Mouse (Mus musculus): ENCODE data around the gene Gm11444.

Gm11444 gene

GRCm38 (mm10) chr11:85833761-85834385 is 16.3 kb downstream of the Gm11444 start:
- no peak for TF ChIP-seq GATA4 (IDR thresholded peaks at IDR 0.05; ENCODE audit: insufficient replicate concordance, low read length)

DNA sequence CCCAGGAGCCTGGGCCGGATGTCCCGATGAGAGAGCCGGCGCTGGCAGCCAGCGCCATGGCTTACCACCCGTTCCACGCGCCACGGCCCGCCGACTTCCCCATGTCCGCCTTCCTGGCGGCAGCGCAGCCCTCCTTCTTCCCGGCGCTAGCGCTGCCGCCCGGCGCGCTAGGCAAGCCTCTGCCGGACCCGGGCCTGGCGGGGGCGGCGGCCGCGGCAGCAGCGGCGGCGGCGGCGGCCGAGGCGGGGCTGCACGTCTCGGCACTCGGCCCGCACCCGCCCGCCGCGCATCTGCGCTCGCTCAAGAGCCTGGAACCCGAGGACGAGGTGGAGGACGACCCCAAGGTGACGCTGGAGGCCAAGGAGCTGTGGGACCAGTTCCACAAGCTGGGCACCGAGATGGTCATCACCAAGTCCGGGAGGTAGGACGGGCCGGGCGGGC is 17.0 kb downstream of the Gm11444 start:
- no peak for TF ChIP-seq GATA4 (IDR thresholded peaks at IDR 0.05; ENCODE audit: insufficient replicate concordance, low read length)

GRCm38 (mm10) chr11:85832231-85832924 is 17.8 kb downstream of the Gm11444 start, which contains the start of gene Tbx2:
TSS of gene Tbx2 (plus strand) at chr11:85832551.
- TF ChIP-seq GATA4 (IDR thresholded peaks at IDR 0.05; ENCODE audit: insufficient replicate concordance, low read length): peak; percentile 56; the same call in 1 of the 2 replicates

- no peak for TF ChIP-seq GATA4 (IDR thresholded peaks at IDR 0.05; ENCODE audit: insufficient replicate concordance, low read length)
Observed at GRCm38 (mm10) chr11:85831656-85832230, 18.4 kb downstream of the Gm11444 start.

DNA sequence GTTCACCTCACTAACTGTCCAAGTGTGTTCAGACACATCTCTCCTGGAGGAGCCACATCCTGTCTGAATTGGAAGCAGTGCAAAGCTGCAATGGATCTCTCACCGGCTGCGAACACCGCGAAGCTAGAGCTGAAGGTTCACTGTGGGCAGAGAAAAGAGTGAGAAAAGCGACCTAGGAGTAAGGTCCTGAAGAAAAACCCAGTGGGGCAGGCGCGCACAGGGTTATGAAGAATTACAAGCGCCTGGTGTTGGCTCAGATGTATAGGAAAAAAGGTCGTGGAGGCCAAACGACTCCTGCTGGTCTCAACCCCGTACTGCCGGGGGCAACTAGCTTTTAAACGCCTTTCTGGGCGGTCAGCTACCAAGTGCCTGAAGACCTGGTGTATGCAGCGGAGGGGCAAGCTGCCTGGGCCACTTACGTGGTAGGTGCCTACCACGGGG is 19.2 kb downstream of the Gm11444 start:
- TF ChIP-seq GATA4 (IDR thresholded peaks at IDR 0.05; ENCODE audit: insufficient replicate concordance, low read length): no peak

DNA sequence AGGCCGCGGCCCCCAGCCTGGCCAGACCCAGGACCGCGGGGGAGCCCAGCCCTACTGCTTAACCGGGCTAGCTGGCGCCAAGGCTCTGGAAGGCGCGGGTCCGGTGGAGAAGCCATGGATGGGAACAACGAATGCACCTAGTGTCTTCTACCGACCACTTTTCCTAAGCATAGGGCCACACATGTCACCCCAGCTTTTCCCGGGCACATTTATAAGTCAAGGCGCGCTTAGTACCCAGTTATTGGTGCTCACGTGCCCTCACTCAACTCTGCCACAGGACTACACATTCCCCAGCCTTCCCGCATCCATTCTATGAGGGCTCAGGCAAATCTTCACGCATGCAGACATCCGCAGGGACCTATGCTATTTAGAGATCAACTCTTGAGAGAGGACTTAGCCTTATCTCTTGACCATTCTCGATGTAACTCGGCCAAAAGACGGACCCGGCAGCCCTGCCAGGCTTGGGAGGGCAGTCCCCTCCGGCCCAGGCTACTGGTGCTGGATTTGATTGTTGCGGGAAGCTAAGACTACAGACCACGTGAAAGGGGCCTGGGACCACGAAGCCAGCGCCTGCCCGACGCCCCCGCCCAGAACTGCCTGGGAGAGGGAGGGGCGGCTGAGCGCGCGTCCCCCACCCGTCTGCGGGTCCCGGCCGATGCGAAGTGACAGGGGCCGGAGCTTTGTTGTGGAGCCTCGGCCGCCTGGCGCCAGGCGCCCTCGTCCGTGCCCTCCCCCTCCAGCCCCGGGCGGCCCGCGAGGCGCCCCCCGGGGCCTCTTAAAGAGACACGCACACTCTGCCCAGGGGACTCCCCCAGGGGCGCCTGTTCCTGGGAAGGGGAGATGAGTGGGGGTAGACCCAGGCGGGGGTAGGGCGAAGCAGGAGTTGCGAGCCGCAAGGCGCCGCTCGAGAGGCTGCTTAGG is 20.4 kb downstream of the Gm11444 start:
- no peak for TF ChIP-seq GATA4 (IDR thresholded peaks at IDR 0.05; ENCODE audit: insufficient replicate concordance, low read length)

DNA sequence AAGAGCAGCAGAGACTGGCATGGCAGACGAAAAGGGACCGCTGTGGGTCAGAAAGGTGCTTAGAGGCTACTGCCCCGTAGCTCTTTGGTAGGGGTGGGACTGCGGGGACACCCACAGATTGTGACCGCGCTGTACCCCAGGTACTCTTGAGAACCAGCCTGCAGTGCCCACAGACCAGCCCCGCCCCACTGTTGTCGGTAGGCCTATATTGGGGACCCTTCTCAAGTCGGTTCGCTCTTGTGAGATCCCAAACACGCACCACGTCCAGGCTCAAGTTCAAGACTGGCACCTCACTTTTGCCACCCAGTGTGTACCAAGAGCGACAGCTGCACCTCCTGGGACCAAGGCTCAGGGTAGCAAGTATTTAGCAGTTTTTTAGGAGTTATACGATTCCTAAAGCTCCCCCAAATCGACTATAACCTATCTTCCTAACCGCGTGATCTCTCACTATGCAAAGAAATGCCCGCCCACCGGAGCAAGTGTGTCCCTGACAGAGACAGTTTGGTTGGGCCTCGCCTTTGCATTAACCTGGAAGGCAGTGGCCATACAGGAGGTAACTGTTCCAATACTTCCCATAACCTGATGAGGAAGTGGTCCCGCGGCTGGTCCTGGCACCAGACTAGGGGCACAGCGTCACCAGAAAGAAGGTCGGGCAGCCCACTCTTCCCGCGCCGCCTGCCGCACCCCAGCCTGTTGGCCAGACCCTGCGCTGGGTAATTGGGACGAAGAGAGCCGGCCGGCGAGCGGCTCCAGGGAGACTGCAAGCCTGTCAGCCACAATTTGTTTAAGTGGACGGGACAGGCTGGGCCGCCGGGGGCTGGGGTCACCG is 21.2 kb downstream of the Gm11444 start:
- no peak for TF ChIP-seq GATA4 (IDR thresholded peaks at IDR 0.05; ENCODE audit: insufficient replicate concordance, low read length)

- TF ChIP-seq GATA4 (IDR thresholded peaks at IDR 0.05; ENCODE audit: insufficient replicate concordance, low read length): no peak
Observed at GRCm38 (mm10) chr11:85827342-85827741, 22.8 kb downstream of the Gm11444 start.

GRCm38 (mm10) chr11:85825823-85826222 is 24.3 kb downstream of the Gm11444 start:
- TF ChIP-seq GATA4 (IDR thresholded peaks at IDR 0.05; ENCODE audit: insufficient replicate concordance, low read length): peak; percentile 87

DNA sequence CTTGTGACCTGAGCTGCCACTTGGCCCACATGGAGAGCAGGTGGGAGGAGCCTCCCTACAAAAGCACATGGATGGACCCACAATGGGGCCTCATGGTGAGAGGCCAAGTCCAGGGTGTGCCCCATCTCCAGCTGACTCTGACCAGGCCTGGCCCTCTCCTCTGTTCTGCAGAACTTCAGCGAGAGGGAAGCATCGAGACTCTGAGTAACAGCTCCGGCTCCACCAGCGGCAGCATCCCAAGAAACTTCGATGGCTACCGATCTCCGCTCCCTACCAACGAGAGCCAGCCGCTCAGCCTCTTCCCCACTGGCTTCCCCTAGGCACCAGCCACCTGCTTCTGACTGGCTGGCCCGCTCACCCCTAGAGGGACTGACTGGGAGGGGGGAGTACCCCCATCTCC is 25.1 kb downstream of the Gm11444 start:
- no peak for TF ChIP-seq GATA4 (IDR thresholded peaks at IDR 0.05; ENCODE audit: insufficient replicate concordance, low read length)

GRCm38 (mm10) chr11:85823794-85824193 is 26.3 kb downstream of the Gm11444 start:
- no peak for TF ChIP-seq GATA4 (IDR thresholded peaks at IDR 0.05; ENCODE audit: insufficient replicate concordance, low read length)

GRCm38 (mm10) chr11:85823181-85823580 is 27.0 kb downstream of the Gm11444 start:
- no peak; the same call in 1 of the 2 replicates for TF ChIP-seq GATA4 (IDR thresholded peaks at IDR 0.05; ENCODE audit: insufficient replicate concordance, low read length)

GRCm38 (mm10) chr11:85821659-85822058 is 28.5 kb downstream of the Gm11444 start:
- no peak for TF ChIP-seq GATA4 (IDR thresholded peaks at IDR 0.05; ENCODE audit: insufficient replicate concordance, low read length)

GRCm38 (mm10) chr11:85820959-85821358 is 29.2 kb downstream of the Gm11444 start:
- TF ChIP-seq GATA4 (IDR thresholded peaks at IDR 0.05; ENCODE audit: insufficient replicate concordance, low read length): no peak

All from liver, adult (tissue).